Mouse (Mus musculus) CH12.LX (cell line): ENCODE results near the gene Pick1.

Source experiments
- BHLHE40 ChIP-seq: IDR thresholded peaks from 2 replicates; pipeline ENCODE4 v1.6.1; 2011; ENCODE audit warnings: mild to moderate bottlenecking, low read depth, low read length, improper control_type of control experiment
- CHD2 ChIP-seq: IDR thresholded peaks from 2 replicates; pipeline ENCODE4 v1.6.1; 2011; ENCODE audit warnings: low read length, improper control_type of control experiment
- CTCF ChIP-seq, 2 experiments: IDR thresholded peaks in 1 of 2; conservative IDR thresholded peaks in 1 of 2; 2 replicates each; pipeline ENCODE4 v1.5.1; 2011 to 2012; ENCODE audit warnings: low read depth in 2 of 2, low read length in 2 of 2, improper control_type of control experiment in 1 of 2, inconsistent platforms in 1 of 2, mild to moderate bottlenecking in 1 of 2, moderate library complexity in 1 of 2
- EP300 ChIP-seq: IDR thresholded peaks from 2 replicates; pipeline ENCODE4 v1.6.1; 2011; ENCODE audit warnings: low read length, improper control_type of control experiment
- ETS1 ChIP-seq: conservative IDR thresholded peaks from 2 replicates; pipeline ENCODE4 v1.6.1; 2012; ENCODE audit warnings: low read depth, mild to moderate bottlenecking, inconsistent platforms, low read length, improper control_type of control experiment, moderate library complexity
- HCFC1 ChIP-seq: IDR thresholded peaks from 2 replicates; pipeline ENCODE4 v1.6.1; 2012; ENCODE audit warnings: low read depth, mild to moderate bottlenecking, inconsistent platforms, low read length, improper control_type of control experiment
- IRF4 ChIP-seq: IDR thresholded peaks from 2 replicates; pipeline ENCODE4 v1.6.1; 2014; ENCODE audit warnings: low read depth, mild to moderate bottlenecking, inconsistent platforms, low read length, improper control_type of control experiment
- KAT2A ChIP-seq: IDR thresholded peaks from 2 replicates; pipeline ENCODE4 v1.6.1; 2012; ENCODE audit warnings: low read length, improper control_type of control experiment, inconsistent platforms; ENCODE audit not compliant: insufficient replicate concordance
- MAFK ChIP-seq: IDR thresholded peaks from 2 replicates; pipeline ENCODE4 v1.6.1; 2011; ENCODE audit warnings: low read length, improper control_type of control experiment; ENCODE audit not compliant: insufficient replicate concordance
- POLR2A ChIP-seq: IDR thresholded peaks from 2 replicates; pipeline ENCODE4 v1.6.1; 2011; ENCODE audit warnings: low read depth, mild to moderate bottlenecking, improper control_type of control experiment, low read length
- SMC3 ChIP-seq: IDR thresholded peaks from 2 replicates; pipeline ENCODE4 v1.6.1; 2011; ENCODE audit warnings: low read depth, low read length, improper control_type of control experiment

DNA sequence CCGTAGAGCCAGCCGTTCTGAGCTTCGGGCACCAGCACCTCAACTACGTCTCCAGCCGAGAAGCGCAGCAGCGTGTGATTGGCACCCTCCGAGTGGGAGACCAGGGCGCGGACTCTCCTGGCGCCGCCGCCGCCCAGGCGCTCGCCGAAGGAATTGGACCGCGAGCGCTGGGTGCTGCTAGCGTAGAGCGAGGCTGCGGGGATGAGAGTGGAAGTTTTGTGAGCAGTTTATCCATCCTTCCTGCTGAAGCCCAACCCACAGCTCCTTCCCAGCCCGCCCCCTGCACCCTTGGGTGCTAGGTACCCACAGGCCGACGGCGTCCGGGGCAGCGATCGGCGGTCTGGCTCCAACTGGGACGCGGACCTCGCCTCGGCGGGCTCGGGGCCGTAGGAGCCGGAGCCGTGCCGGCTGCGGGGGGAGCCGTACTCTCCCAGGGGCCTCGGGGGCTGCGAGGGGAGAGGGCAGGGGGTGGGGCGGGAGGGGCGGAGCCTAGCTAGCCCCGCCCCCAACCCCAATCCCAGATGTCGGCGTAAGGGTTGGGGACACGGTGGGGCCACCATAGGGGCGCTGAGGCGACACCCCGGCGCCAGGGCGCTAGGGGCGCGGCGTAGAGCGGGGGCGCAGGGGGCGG lies 32.2 kb downstream of the Pick1 start:
- TF ChIP-seq ETS1: no peak
- TF ChIP-seq MAFK: no peak
- TF ChIP-seq HCFC1: no peak
- no peak for TF ChIP-seq EP300
- no peak for TF ChIP-seq CTCF (conservative IDR thresholded peaks at IDR 0.05 in 1 of 2, IDR thresholded peaks at IDR 0.05 in 1 of 2; ENCODE audit: low read depth in 2 of 2, low read length in 2 of 2)
- TF ChIP-seq BHLHE40: no peak
- no peak for TF ChIP-seq SMC3
- TF ChIP-seq POLR2A: no peak
- no peak for TF ChIP-seq KAT2A
- TF ChIP-seq IRF4: no peak
- no peak for TF ChIP-seq CHD2
